Mouse (Mus musculus) left cerebral cortex, postnatal 4 days (tissue): ENCODE data around the gene Smcp. TPM values are rescaled to one million over a fixed set of nuclear protein-coding genes. Genes with fewer than 3 reads are reported as not detected.

Experiments used
- total RNA-seq, 2 experiments: library from RNA; stranded (reverse); gene quantifications; 2 replicates each; pipeline ENCODE4 v1.2.3; 2021

Gene Smcp
- total RNA-seq, 2 experiments from 2014 or later = not detected

Other genes starting within 250 kb of the Smcp start
- gene Sprr2d, start 249.9 kb downstream of the Smcp start, total RNA-seq = not detected
- gene Sprr2e, start 236.9 kb downstream of the Smcp start, total RNA-seq = not detected
- not detected for gene Sprr2f, start 223.8 kb downstream of the Smcp start, total RNA-seq
- not detected for gene Sprr2h, start 203.3 kb downstream of the Smcp start, total RNA-seq
- gene Sprr2i, start 181.0 kb downstream of the Smcp start, total RNA-seq = not detected
- gene Sprr2j-ps, start 170.9 kb downstream of the Smcp start, total RNA-seq = not detected
- gene Gm9774, start 159.6 kb downstream of the Smcp start, total RNA-seq = 1 to 10 TPM; 2.9 to 3.4 TPM
- not detected for gene Sprr2k, start 156.4 kb downstream of the Smcp start, total RNA-seq
- gene Sprr1b, start 150.2 kb downstream of the Smcp start, total RNA-seq = not detected
- not detected for gene Sprr3, start 130.3 kb downstream of the Smcp start, total RNA-seq
- gene Sprr1a, start 103.1 kb downstream of the Smcp start, total RNA-seq = not detected
- not detected for gene Sprr4, start 88.5 kb downstream of the Smcp start, total RNA-seq
- gene 2310046K23Rik, start 54.5 kb downstream of the Smcp start, total RNA-seq = not detected
- gene Ivl, start 15.3 kb downstream of the Smcp start, total RNA-seq = not detected
- not detected for gene 2210017I01Rik, start 18.5 kb upstream of the Smcp start, total RNA-seq
- gene Lce6a, start 32.7 kb upstream of the Smcp start, total RNA-seq = not detected
- not detected for gene Lce1a1, start 59.3 kb upstream of the Smcp start, total RNA-seq
- gene Lce1b, start 67.9 kb upstream of the Smcp start, total RNA-seq = not detected
- not detected for gene Lce1a2, start 81.3 kb upstream of the Smcp start, total RNA-seq
- not detected for gene Lce1c, start 90.2 kb upstream of the Smcp start, total RNA-seq
- gene Lce1d, start 98.2 kb upstream of the Smcp start, total RNA-seq = not detected
- gene Lce1e, start 120.1 kb upstream of the Smcp start, total RNA-seq = not detected
- not detected for gene Lce1f, start 131.4 kb upstream of the Smcp start, total RNA-seq
- gene Gm38119, start 150.1 kb upstream of the Smcp start, total RNA-seq = not detected
- not detected for gene Lce1g, start 163.3 kb upstream of the Smcp start, total RNA-seq
- not detected for gene Lce1h, start 176.1 kb upstream of the Smcp start, total RNA-seq
- gene Lce1i, start 189.9 kb upstream of the Smcp start, total RNA-seq = not detected
- gene Lce1j, start 201.5 kb upstream of the Smcp start, total RNA-seq = not detected
- not detected for gene Lce1k, start 218.9 kb upstream of the Smcp start, total RNA-seq
- gene Kprp, start 238.2 kb upstream of the Smcp start, total RNA-seq = not detected